Mouse (Mus musculus) heart, adult 2 months (tissue): Measurements from ENCODE around the gene Gm49384.

Experiments used
- CTCF ChIP-seq: fragments of 200-600 bp; IDR thresholded peaks from 2 replicates; pipeline ENCODE4 v1.8.1; 2022; ENCODE audit warnings: antibody characterized with exemption, mild to moderate bottlenecking, moderate library complexity
- EP300 ChIP-seq: fragments of 200-500 bp; IDR thresholded peaks from 2 replicates; pipeline ENCODE4 v1.6.1; 2011; ENCODE audit warnings: low read depth, low read length, control low read depth; ENCODE audit not compliant: insufficient read depth
- POLR2A ChIP-seq: fragments of 200-500 bp; IDR thresholded peaks from 2 replicates; pipeline ENCODE4 v1.6.1; 2011; ENCODE audit warnings: mild to moderate bottlenecking, low read depth, low read length, control low read depth; ENCODE audit not compliant: insufficient read depth

GRCm38 (mm10) chr12:69215000-69215785 lies 11.1 kb upstream of the Gm49384 start:
- TF ChIP-seq CTCF (no peak), POLR2A (no peak), EP300 (no peak)
